Mouse (Mus musculus): ENCODE measurements at regions not wholly inside any gene's neighbourhood (a gene's known extent, or its start where the extent isn't known, plus 50 kb on each side); places are given as distances from the start of the nearest gene placed in this dataset.

DNA sequence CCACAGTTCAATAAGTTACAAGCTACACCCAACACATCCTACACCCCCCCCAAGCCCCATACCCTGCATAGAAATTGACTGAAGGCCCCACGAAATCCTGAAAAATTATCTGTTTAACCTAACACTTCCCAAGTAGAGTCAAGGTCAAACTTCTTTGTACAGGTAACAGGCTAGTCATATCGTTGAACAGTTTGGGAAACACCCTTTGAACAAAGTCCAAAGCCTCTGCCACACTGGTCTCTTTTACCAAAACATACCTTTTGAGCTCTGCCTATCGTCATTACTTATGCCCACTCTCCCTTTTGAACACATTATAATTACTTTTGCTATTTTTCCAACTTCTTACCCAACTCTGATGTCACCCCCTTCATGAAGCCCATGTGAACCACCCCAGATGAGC lies 117.0 kb upstream of the Nr2f2 start:
- H3K27me3 ChIP-seq (ENCODE audit: insufficient read depth, low read length), result no peaks in the 10 kb centered on the region
- no peak for TF ChIP-seq CTCF (IDR thresholded peaks at IDR 0.05; ENCODE audit: low read depth)
- no peak overlapping the region for H3K9ac ChIP-seq
- DNase-seq, result no peak
- H3K4me3 ChIP-seq (ENCODE audit: low read depth, low read length), result no peak overlapping the region
- no peak overlapping the region for H3K27ac ChIP-seq (ENCODE audit: low read depth, low read length)
- no peaks in the 10 kb centered on the region for H3K4me1 ChIP-seq (ENCODE audit: insufficient read depth)
- 88% methylated on average over 3 of the region's 3 CpGs for WGBS
- H3K36me3 ChIP-seq (ENCODE audit: insufficient read depth), result no peaks in the 10 kb centered on the region
- ATAC-seq, result no peak
- H3K9me3 ChIP-seq (ENCODE audit: low read length), result no peaks in the 10 kb centered on the region
- no peak overlapping the region for H3K4me2 ChIP-seq (ENCODE audit: low read depth)

DNA sequence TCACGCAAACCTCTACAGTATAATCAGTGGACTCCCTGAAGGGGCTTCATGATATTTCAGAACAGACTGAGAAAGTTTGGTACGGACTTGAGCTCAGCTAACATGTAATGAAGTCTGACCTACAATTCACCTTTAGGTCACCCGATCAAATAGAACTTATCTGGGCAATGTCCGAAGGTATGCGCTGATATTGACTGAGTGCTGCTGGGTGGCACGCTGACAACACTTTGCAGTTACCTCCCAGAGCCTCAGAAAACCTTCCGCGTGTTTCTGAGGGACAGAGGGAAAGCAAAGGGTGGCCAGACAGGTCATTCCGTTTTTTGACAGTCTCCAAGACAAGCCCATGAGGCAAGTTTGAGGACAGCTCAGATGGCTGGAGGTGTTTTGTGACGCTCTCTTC lies 115.3 kb upstream of the Nr2f2 start:
- no peak for DNase-seq
- no peaks in the 10 kb centered on the region for H3K9me3 ChIP-seq (ENCODE audit: low read length)
- TF ChIP-seq CTCF (IDR thresholded peaks at IDR 0.05; ENCODE audit: low read depth), result no peak
- no peaks in the 10 kb centered on the region for H3K36me3 ChIP-seq (ENCODE audit: insufficient read depth)
- H3K27ac ChIP-seq (ENCODE audit: low read depth, low read length), result no peak overlapping the region
- no peak overlapping the region for H3K4me2 ChIP-seq (ENCODE audit: low read depth)
- no peaks in the 10 kb centered on the region for H3K4me1 ChIP-seq (ENCODE audit: insufficient read depth)
- ATAC-seq, result no peak
- no peak overlapping the region for H3K4me3 ChIP-seq (ENCODE audit: low read depth, low read length)
- no peaks in the 10 kb centered on the region for H3K27me3 ChIP-seq (ENCODE audit: insufficient read depth, low read length)
- 90% methylated on average over 10 of the region's 10 CpGs for WGBS
- H3K9ac ChIP-seq, result no peak overlapping the region

DNA sequence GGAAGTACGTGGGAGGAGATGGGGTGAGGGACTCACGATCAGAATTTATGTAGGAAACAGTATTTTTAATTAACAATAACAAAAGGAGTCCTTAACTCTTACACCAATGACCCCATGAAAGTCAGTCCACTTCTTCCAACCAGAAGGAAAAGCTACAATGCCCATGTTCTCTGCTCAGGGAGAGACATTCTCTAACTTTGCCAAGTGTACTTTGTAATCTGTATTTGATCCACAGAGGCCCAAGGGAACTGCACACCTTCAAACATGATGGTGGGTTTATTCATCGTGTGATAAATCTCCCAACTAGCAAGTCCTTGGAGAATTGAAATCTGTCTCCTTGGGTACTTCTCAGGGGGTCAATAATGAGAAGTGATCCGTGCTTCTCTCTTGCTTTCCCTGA lies 106.3 kb upstream of the Nr2f2 start:
- no peak for DNase-seq

DNA sequence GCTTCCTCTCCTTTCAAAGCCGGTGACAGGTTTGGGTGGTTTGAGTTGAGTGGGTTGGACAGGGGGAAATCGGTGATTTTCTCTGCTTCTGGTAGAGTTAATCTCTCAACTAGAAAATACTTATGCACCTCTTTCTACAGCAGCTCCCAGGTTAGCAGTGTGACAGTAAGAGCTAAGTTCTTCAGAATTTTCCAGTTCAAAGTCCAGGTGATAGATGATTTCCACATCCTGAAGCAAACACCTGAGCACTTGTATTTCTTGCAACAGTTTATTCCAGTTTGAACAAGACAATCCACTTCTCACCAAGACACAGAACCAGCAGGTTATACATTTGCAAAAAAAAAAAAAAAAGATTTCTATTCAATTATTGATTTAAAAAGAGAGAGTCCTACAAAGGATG lies 104.0 kb upstream of the Nr2f2 start:
- ATAC-seq (no peak), DNase-seq (no peak)
- WGBS, result 95% methylated on average over 2 of the region's 2 CpGs
- H3K9ac ChIP-seq, result no peak overlapping the region
- no peak overlapping the region for H3K4me3 ChIP-seq (ENCODE audit: low read depth, low read length)
- no peaks in the 10 kb centered on the region for H3K9me3 ChIP-seq (ENCODE audit: low read length)
- no peaks in the 10 kb centered on the region for H3K4me1 ChIP-seq (ENCODE audit: insufficient read depth)
- no peak for TF ChIP-seq CTCF (IDR thresholded peaks at IDR 0.05; ENCODE audit: low read depth)
- H3K36me3 ChIP-seq (ENCODE audit: insufficient read depth), result no peaks in the 10 kb centered on the region
- no peak overlapping the region for H3K27ac ChIP-seq (ENCODE audit: low read depth, low read length)
- no peaks in the 10 kb centered on the region for H3K27me3 ChIP-seq (ENCODE audit: insufficient read depth, low read length)
- no peak overlapping the region for H3K4me2 ChIP-seq (ENCODE audit: low read depth)

More for the DNA sequence above, 106.3 kb upstream of the Nr2f2 start:
- Histone ChIP-seq H3K27ac (ENCODE audit: low read depth, low read length) (no peak overlapping the region), H3K27me3 (ENCODE audit: insufficient read depth, low read length) (no peaks in the 10 kb centered on the region), H3K9ac (no peak overlapping the region), H3K36me3 (ENCODE audit: insufficient read depth) (no peaks in the 10 kb centered on the region), H3K4me2 (ENCODE audit: low read depth) (no peak overlapping the region), H3K4me3 (ENCODE audit: low read depth, low read length) (no peak overlapping the region), H3K9me3 (ENCODE audit: low read length) (no peaks in the 10 kb centered on the region), H3K4me1 (ENCODE audit: insufficient read depth) (no peaks in the 10 kb centered on the region)
- TF ChIP-seq CTCF (IDR thresholded peaks at IDR 0.05; ENCODE audit: low read depth), result no peak
- ATAC-seq, result no peak
- 85% methylated on average over 4 of the region's 4 CpGs for WGBS

DNA sequence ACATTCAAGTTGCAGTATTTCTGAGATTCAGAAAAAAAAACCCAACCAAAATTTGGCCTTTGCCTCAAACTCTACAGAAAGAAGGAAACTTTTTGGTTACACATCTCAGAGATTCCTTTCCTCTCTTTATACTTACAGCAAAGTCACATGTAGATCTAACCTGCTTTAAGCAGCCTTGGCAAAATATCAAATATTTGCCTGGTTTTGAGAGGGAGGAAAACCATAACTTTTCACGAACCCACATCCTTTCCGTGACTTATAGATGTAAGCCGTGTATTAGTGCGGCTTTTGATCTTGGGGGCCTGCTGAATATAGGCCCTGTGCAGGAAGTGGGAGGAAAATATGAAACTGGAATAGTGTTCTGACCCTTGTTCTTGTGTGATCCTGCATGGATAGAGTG lies 95.6 kb upstream of the Nr2f2 start:
- Histone ChIP-seq H3K9me3 (ENCODE audit: low read length) (no peaks in the 10 kb centered on the region), H3K36me3 (ENCODE audit: insufficient read depth) (no peaks in the 10 kb centered on the region), H3K27ac (ENCODE audit: low read depth, low read length) (no peak overlapping the region), H3K9ac (no peak overlapping the region), H3K4me1 (ENCODE audit: insufficient read depth) (no peaks in the 10 kb centered on the region), H3K4me3 (ENCODE audit: low read depth, low read length) (no peak overlapping the region), H3K4me2 (ENCODE audit: low read depth) (no peak overlapping the region), H3K27me3 (ENCODE audit: insufficient read depth, low read length) (no peaks in the 10 kb centered on the region)
- no peak for DNase-seq
- TF ChIP-seq CTCF (IDR thresholded peaks at IDR 0.05; ENCODE audit: low read depth), result no peak
- ATAC-seq, result no peak
- WGBS, result 93% methylated on average over 4 of the region's 4 CpGs

DNA sequence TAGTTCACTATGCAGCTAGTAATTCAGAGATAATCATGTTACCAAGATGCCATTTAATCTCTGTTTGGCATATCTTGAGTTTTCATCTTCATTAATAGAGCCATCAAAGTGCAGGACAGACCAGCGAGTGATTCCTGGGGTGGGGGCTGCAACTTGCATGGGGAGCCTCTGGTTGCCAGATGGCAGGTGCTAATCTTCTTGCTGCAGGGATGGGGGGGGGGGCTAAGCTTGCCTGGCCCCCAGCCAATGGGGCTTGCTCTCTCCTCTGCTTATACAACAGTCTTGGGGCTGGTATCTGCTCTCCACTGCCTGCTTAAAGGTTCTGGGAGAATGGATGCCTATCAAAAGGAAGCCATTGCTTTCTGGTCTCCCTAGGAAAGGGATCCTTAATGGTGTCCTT lies 88.0 kb upstream of the Nr2f2 start:
- Histone ChIP-seq H3K4me1 (ENCODE audit: insufficient read depth) (no peaks in the 10 kb centered on the region), H3K27ac (ENCODE audit: low read depth, low read length) (no peak overlapping the region), H3K4me3 (ENCODE audit: low read depth, low read length) (no peak overlapping the region), H3K36me3 (ENCODE audit: insufficient read depth) (no peaks in the 10 kb centered on the region), H3K4me2 (ENCODE audit: low read depth) (no peak overlapping the region), H3K27me3 (ENCODE audit: insufficient read depth, low read length) (no peaks in the 10 kb centered on the region), H3K9me3 (ENCODE audit: low read length) (no peaks in the 10 kb centered on the region), H3K9ac (no peak overlapping the region)
- TF ChIP-seq CTCF (IDR thresholded peaks at IDR 0.05; ENCODE audit: low read depth), result no peak
- DNase-seq, result no peak
- 63% methylated on average over 1 of the region's 1 CpGs for WGBS
- ATAC-seq, result no peak

DNA sequence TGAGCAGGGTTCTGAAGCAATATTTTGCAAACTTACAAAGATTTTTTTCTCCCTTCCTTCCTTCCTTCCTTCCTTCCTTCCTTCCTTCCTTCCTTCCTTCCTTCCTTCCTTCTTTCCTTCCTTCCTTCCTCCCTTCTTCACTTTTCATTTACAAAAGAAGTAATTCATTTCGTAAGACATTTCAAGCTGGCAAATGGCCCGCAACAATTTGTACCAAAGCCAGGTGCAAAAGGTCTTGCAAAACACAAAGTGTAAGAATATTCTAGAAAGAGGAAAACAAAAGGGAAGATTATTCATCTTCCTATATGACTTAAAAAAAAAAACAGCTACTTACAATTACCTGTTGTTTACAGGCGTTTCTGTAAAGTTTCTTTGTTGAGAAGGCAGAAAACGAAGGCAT lies 86.3 kb upstream of the Nr2f2 start:
- Histone ChIP-seq H3K36me3 (ENCODE audit: insufficient read depth) (no peaks in the 10 kb centered on the region), H3K27ac (ENCODE audit: low read depth, low read length) (no peak overlapping the region), H3K27me3 (ENCODE audit: insufficient read depth, low read length) (no peaks in the 10 kb centered on the region), H3K9me3 (ENCODE audit: low read length) (no peaks in the 10 kb centered on the region), H3K4me2 (ENCODE audit: low read depth) (no peak overlapping the region), H3K4me1 (ENCODE audit: insufficient read depth) (no peaks in the 10 kb centered on the region), H3K9ac (no peak overlapping the region), H3K4me3 (ENCODE audit: low read depth, low read length) (no peak overlapping the region)
- DNase-seq (no peak), ATAC-seq (no peak)
- no peak for TF ChIP-seq CTCF (IDR thresholded peaks at IDR 0.05; ENCODE audit: low read depth)
- 47% methylated on average over 4 of the region's 4 CpGs for WGBS

DNA sequence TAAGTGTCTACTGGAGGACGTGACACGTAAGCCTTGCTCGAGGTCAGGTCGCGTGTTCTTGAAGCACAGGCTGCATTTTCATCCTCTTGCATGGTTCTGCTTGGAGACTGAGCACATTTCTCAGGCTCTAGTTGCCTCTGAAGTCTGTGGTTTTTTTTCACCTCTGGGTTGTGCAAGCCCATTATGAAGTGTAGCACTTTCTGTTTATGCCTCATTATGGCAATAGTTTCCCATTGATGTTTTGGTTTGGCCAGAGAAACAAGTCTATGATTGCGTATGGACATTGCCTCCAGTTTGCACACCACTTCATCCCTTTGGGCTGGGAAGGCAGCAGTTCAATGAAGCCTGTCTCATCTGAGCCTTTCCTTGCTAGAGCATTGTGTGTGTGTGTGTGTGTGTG lies 72.4 kb upstream of the Nr2f2 start:
- H3K4me2 ChIP-seq (ENCODE audit: low read depth), result no peak overlapping the region
- no peak for ATAC-seq
- DNase-seq, result no peak
- H3K4me1 ChIP-seq (ENCODE audit: insufficient read depth), result no peaks in the 10 kb centered on the region
- H3K9ac ChIP-seq, result no peak overlapping the region
- no peaks in the 10 kb centered on the region for H3K27me3 ChIP-seq (ENCODE audit: insufficient read depth, low read length)
- H3K36me3 ChIP-seq (ENCODE audit: insufficient read depth), result no peaks in the 10 kb centered on the region
- no peak overlapping the region for H3K4me3 ChIP-seq (ENCODE audit: low read depth, low read length)
- 93% methylated on average over 6 of the region's 6 CpGs for WGBS
- no peak overlapping the region for H3K27ac ChIP-seq (ENCODE audit: low read depth, low read length)
- no peaks in the 10 kb centered on the region for H3K9me3 ChIP-seq (ENCODE audit: low read length)
- no peak for TF ChIP-seq CTCF (IDR thresholded peaks at IDR 0.05; ENCODE audit: low read depth)
